Mouse (Mus musculus) MN1 (cell line): Measurements from ENCODE around the gene Me1.
A peak's percentile ranks its signal among the peaks of the same experiment; 100 is the strongest.

Experiments
- DNase-seq: peaks from one replicate; pipeline ENCODE4 v3.0.0-alpha.2; 2016; ENCODE audit warnings: low spot score

Gene Me1

GRCm38 (mm10) chr9:86707431-86707830 lies 11.7 kb upstream of the Me1 start:
- no peak for DNase-seq

GRCm38 (mm10) chr9:86701844-86702243 lies 6.1 kb upstream of the Me1 start:
- no peak for DNase-seq

- no peak for DNase-seq
Observed at GRCm38 (mm10) chr9:86701264-86701663, 5.5 kb upstream of the Me1 start.

DNA sequence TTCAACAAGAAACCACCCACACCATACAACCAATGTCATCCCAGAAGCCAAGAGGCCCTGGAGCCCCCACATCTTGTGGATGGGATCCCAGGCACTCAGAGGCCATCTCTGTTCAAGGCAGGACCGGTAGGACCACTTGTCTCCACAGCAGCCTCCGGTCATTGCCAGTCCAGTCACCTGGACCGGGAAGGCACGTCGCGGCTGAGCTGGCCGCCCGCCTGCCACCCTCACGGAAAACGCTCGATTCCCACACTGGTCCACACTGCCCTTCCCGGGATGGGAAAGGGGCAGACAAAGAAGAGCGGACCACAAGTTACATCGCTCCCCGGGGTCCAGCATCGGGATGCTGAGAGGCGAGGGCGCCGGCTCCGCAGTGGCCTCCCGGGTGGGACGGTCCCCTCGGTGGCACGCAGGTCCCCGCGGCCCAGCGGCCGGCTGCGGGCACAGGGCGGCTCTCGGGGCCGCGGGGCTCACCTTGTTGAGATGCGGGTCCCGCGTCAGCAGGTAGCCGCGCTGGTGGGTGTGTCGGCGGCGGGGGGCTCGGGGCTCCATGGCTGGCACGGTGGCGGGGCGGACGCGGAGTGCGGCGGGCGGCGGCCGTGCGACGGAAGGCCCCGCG lies 445 bp downstream of the Me1 start:
- DNase-seq: peak; percentile 54

DNA sequence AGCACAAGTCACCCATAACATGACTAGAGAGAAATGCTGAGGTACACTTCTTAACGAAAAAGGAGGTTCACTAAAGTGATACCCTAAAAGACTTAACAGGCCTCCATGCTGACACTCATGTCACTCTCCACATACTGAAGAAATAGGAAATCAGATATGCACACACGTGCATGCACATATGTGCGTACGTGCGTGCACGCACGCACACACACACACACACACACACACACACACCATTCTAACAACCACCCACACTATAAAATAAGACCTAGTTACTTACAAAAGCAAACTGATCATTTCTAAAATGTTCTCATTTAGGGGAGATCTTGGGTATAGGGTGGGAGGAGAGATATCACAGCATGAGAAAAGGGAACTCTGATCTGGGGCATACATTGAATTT lies 1.1 kb downstream of the Me1 start:
- no peak for DNase-seq

DNA sequence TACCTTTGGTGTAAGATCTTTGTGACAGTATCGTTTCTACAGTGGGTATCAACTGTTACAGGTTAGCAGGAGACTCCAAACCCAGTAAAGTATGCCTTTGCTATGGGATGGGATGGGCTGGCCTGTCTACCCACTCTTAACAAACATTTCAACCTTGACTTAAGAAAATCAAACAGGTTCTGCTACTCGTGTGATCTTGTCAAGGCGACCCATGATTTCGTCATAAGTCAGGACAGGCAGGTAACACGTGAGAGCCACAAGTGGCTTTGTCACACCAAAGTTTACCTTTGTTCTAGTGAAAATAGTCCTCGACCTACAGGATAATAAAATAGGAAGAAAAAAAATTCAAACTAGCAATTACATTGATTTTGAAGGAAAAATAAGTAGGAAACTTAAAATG lies 1.8 kb downstream of the Me1 start:
- DNase-seq: no peak

GRCm38 (mm10) chr9:86692676-86693075 lies 3.1 kb downstream of the Me1 start:
- peak; percentile 27 for DNase-seq

DNA sequence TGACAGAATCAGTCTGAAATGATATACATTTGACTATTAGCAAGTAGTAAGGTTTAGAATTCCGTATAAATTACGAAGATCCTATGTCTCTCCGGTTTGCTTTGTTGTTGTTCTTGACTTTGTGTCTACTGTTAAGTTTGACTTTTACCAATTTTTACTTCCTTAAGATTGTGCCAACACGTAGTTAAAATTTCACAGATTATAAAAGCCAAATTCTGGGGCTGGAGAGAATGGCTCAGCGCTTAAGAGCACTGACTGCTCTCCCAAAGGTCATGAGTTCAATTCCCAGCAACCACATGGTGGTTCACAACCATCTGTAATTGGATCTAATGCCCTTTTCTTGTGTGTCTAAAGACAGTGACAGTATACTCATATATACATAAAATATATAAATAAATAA lies 3.5 kb downstream of the Me1 start:
- no peak for DNase-seq

DNA sequence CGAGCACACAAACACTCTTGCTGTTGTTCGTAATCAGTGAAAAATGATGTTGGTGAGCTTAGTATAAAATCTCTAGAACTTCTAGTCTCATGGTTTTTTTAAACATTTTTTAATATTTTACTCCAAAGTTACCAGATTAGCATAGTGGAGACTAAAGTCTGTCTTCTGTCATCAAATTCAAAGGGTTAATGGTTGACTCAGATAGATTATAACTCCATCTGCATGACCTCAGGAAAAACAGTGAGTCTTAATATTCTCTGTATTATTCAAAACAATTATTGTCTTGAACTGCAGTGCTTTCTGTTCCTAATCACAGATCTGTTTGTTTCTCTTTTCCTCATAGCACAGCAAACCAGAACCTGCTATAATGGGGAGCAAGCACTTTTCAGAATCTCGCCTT lies 4.7 kb downstream of the Me1 start:
- no peak for DNase-seq

DNA sequence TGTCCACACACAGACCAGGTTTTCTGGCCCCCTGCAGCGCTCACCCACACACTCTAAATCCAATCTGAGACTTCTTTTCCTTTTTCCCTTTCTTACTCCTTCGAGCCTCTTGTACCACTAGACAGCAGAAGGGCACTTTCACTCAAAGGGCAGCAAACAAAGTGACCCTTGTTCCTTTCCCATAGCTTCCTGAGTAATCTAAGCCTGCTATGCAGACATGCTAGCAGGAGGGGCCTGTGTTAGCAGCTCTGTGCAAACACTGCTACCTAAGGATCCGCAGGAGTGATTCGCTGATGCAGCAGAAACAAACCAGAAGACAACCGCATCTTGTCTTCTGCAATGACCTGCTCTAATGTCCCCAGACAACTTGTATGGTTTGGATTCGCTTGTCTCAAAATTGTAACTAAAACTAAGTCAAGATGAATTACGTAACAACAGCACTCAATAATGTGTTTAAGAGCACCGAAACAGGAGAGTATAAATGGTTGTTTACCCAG lies 12.0 kb downstream of the Me1 start:
- DNase-seq: no peak

GRCm38 (mm10) chr9:86682844-86683243 lies 12.9 kb downstream of the Me1 start:
- DNase-seq: peak; percentile 73

- no peak for DNase-seq
Observed at GRCm38 (mm10) chr9:86682278-86682677, 13.5 kb downstream of the Me1 start.

DNA sequence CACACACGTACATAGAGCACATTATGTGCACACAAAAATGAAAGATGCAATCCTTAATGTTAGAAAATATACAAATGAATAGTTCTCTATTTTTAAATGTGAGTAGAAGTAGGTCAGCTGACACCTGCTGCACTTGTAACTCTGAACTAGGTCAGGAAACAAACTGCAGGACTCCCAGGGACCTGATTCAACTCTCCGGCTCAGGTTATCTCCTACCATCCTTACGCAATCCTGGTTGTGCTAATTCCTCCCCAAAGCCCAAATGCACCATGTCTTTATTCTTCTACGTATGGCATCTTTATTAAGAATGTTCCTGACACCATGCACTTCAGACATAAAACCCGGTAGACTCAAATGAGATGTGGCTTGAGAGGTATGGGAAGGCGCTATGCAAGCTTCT lies 15.3 kb downstream of the Me1 start:
- no peak for DNase-seq

GRCm38 (mm10) chr9:86679843-86680417 lies 15.8 kb downstream of the Me1 start:
- no peak for DNase-seq

DNA sequence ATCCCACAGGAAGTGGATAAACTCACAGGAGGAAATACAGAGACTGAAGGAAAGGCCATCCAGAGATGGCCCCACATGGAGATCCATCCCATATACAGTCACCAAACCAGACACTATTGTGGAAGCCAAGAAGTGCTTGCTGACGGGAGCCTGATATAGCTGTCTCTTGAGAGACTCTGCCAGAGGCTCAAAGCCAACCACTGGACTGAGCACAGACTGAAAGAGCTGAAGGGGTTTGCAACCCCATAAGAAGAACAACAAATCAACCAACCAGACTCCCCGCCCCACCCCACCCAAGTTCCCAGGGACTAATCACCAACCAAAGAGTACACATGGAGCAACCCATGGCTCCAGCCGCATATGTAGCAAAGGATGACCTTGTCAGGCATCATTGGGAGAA lies 19.5 kb downstream of the Me1 start:
- DNase-seq: no peak

GRCm38 (mm10) chr9:86675426-86675825 lies 20.3 kb downstream of the Me1 start:
- DNase-seq: no peak

DNA sequence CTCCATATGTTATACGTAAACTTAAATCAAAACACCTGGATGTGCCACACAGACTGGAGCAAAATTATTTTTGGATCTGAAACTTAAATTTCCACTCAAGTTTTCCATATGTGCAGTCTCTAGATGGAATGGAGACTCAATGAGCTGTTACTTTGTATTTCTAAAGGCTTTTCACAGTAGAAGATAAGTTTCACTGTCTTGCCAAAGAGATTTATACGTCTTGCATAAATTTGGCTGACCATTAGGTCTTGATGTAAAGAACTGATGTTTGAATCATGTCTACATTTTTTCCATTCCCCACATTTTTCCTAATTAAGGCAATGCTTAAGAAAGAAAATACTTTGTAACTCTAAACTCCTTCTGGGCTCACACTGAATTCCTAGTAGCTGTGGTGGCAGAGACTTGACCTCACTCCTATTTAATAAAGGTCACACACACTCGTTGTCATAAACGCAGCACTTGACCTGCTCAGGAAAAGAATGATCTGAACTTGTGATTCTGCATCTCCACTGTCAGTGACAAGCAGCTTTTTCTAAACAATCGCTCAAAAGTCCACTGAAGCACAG lies 22.8 kb downstream of the Me1 start:
- no peak for DNase-seq

- no peak for DNase-seq
Observed at GRCm38 (mm10) chr9:86668590-86669252, 27.0 kb downstream of the Me1 start.

DNA sequence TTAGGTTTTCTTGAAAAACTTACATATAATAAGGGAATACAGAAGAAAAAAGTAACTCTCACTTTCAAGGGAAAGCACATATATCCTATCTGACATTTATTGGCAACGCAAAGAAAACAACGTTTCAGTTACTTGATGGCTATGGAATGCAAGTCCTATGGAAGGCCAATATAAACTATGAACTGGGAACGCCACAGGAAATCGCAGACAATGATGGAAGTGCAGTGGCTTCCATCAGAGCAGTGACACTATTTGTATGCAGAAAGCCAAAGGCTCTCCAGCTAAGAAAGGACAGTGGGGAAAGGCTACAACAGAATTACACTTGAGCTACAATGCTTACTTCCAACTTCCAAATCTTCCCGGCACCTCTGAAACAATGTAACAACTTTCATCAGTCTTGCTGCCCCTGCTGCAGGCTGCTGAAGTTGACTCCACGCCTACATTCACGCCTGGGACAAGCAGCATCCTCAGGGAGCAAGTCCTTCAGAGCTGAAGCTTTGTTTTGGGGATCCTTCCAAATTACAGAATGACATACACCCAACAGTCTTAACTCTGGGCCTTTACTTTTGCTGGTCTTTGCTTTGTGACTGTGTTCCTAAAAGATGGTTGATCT lies 28.5 kb downstream of the Me1 start:
- DNase-seq: no peak

- DNase-seq: no peak
Observed at GRCm38 (mm10) chr9:86661679-86662078, 34.1 kb downstream of the Me1 start.

- DNase-seq: no peak
Observed at GRCm38 (mm10) chr9:86661266-86661665, 34.5 kb downstream of the Me1 start.

GRCm38 (mm10) chr9:86660327-86660726 lies 35.4 kb downstream of the Me1 start:
- no peak for DNase-seq

DNA sequence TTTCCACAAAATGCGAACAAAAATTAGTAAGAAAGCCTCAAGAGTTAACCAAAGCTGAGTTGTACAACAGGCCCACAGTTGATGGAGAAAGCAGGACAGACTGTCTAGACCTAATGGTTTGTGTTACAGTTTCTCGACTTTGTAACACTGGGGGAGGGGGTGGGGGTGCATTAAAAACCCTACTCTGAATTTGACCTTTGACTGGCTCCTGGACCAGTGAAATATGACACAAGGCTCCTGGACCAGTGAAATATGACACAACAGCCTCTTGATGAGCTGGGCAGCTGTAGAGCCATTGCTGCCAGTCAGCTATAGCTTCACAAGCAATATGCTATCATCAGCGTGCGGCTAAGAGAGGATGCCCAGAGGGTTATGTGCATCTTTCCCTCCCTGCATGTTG lies 37.4 kb downstream of the Me1 start:
- no peak for DNase-seq
